Mouse (Mus musculus): ENCODE results near the gene Ints14. TPM values are rescaled to one million over a fixed set of nuclear protein-coding genes. Genes with fewer than 3 reads are reported as not detected.

Ints14 gene
- polyA plus RNA-seq, 2 experiments: 14.8 to 23.3 TPM

GRCm38 (mm10) chr9:65005737-65006136 lies 45.0 kb downstream of the Ints14 start:
- Histone ChIP-seq H3K4me1 (replicated peaks; ENCODE audit: control insufficient read depth in 2 of 2, insufficient read depth in 2 of 2, low read length in 1 of 2) (no peaks in the 10 kb centered on the region), H3K4me2 (ENCODE audit: low read depth) (no peak overlapping the region), H3K36me3 (replicated peaks; ENCODE audit: control insufficient read depth, insufficient read depth, low read depth) (peaks cover 21% of the 10 kb centered on the region), H3K4me3 (ENCODE audit: insufficient read depth in 1 of 2, low read depth in 2 of 2, low read length in 2 of 2) (no peak overlapping the region), H3K9me3 (ENCODE audit: control insufficient read depth, low read length) (no peaks in the 10 kb centered on the region), H3K27ac (no peak overlapping the region), H3K9ac (replicated peaks) (no peak overlapping the region), H3K27me3 (ENCODE audit: control insufficient read depth, insufficient read depth, low read length) (no peaks in the 10 kb centered on the region)
- DNase-seq (ENCODE audit: low read depth in 3 of 3, low spot score in 3 of 3) (no peak), ATAC-seq (ENCODE audit: insufficient read depth) (no peak)
- TF ChIP-seq CTCF (IDR thresholded peaks at IDR 0.05; ENCODE audit: low read depth): no peak
- no peak for TF ChIP-seq EP300 (IDR thresholded peaks at IDR 0.05; ENCODE audit: low read depth)
- WGBS (ENCODE audit: insufficient replicate concordance): 86% methylated on average over 8 of the region's 8 CpGs

GRCm38 (mm10) chr9:65010632-65011031 lies 49.9 kb downstream of the Ints14 start:
- H3K36me3 ChIP-seq (replicated peaks; ENCODE audit: control insufficient read depth, insufficient read depth, low read depth): peaks cover 9% of the 10 kb centered on the region
- 65% methylated on average over 8 of the region's 8 CpGs for WGBS (ENCODE audit: insufficient replicate concordance)

GRCm38 (mm10) chr9:65011304-65011703 lies 50.6 kb downstream of the Ints14 start:
- TF ChIP-seq CTCF (IDR thresholded peaks at IDR 0.05; ENCODE audit: low read depth) (peak; percentile 65), EP300 (IDR thresholded peaks at IDR 0.05; ENCODE audit: low read depth) (no peak)

More at GRCm38 (mm10) chr9:65010632-65011031, 49.9 kb downstream of the Ints14 start:
- Histone ChIP-seq H3K9me3 (ENCODE audit: control insufficient read depth, low read length) (no peaks in the 10 kb centered on the region), H3K4me2 (ENCODE audit: low read depth) (no peak overlapping the region), H3K27ac (no peak overlapping the region), H3K9ac (replicated peaks) (no peak overlapping the region), H3K4me1 (replicated peaks; ENCODE audit: control insufficient read depth in 2 of 2, insufficient read depth in 2 of 2, low read length in 1 of 2) (peaks cover 2 to 8% of the 10 kb centered on the region in 2 experiments; a peak in 3 of 4 replicates), H3K27me3 (ENCODE audit: control insufficient read depth, insufficient read depth, low read length) (no peaks in the 10 kb centered on the region), H3K4me3 (ENCODE audit: insufficient read depth in 1 of 2, low read depth in 2 of 2, low read length in 2 of 2) (no peak overlapping the region)
- no peak for TF ChIP-seq EP300 (IDR thresholded peaks at IDR 0.05; ENCODE audit: low read depth)
- no peak for TF ChIP-seq CTCF (IDR thresholded peaks at IDR 0.05; ENCODE audit: low read depth)
- DNase-seq (ENCODE audit: low read depth in 3 of 3, low spot score in 3 of 3) (no peak), ATAC-seq (ENCODE audit: insufficient read depth) (no peak)

GRCm38 (mm10) chr9:65015461-65016222 lies 54.9 kb downstream of the Ints14 start:
- Histone ChIP-seq H3K27ac (no peak overlapping the region), H3K4me2 (ENCODE audit: low read depth) (no peak overlapping the region), H3K27me3 (ENCODE audit: control insufficient read depth, insufficient read depth, low read length) (no peaks in the 10 kb centered on the region), H3K36me3 (replicated peaks; ENCODE audit: control insufficient read depth, insufficient read depth, low read depth) (no peaks in the 10 kb centered on the region), H3K9ac (replicated peaks) (no peak overlapping the region), H3K9me3 (ENCODE audit: control insufficient read depth, low read length) (no peaks in the 10 kb centered on the region), H3K4me3 (ENCODE audit: insufficient read depth in 1 of 2, low read depth in 2 of 2, low read length in 2 of 2) (no peak overlapping the region), H3K4me1 (replicated peaks; ENCODE audit: control insufficient read depth in 2 of 2, insufficient read depth in 2 of 2, low read length in 1 of 2) (peaks cover 29 to 38% of the 10 kb centered on the region in 2 experiments)
- ATAC-seq (ENCODE audit: insufficient read depth): no peak
- TF ChIP-seq EP300 (IDR thresholded peaks at IDR 0.05; ENCODE audit: low read depth) (no peak), CTCF (IDR thresholded peaks at IDR 0.05; ENCODE audit: low read depth) (no peak)
- DNase-seq (ENCODE audit: low read depth in 3 of 3, low spot score in 3 of 3): no peak
- 54% methylated on average over 7 of the region's 7 CpGs for WGBS (ENCODE audit: insufficient replicate concordance)

More at GRCm38 (mm10) chr9:65011304-65011703, 50.6 kb downstream of the Ints14 start:
- Histone ChIP-seq H3K4me1 (replicated peaks; ENCODE audit: control insufficient read depth in 2 of 2, insufficient read depth in 2 of 2, low read length in 1 of 2) (peaks cover 5 to 11% of the 10 kb centered on the region in 2 experiments), H3K4me2 (ENCODE audit: low read depth) (no peak overlapping the region), H3K36me3 (replicated peaks; ENCODE audit: control insufficient read depth, insufficient read depth, low read depth) (peaks cover 4% of the 10 kb centered on the region), H3K9me3 (ENCODE audit: control insufficient read depth, low read length) (no peaks in the 10 kb centered on the region), H3K27ac (no peak overlapping the region), H3K27me3 (ENCODE audit: control insufficient read depth, insufficient read depth, low read length) (no peaks in the 10 kb centered on the region), H3K4me3 (ENCODE audit: insufficient read depth in 1 of 2, low read depth in 2 of 2, low read length in 2 of 2) (no peak overlapping the region), H3K9ac (replicated peaks) (no peak overlapping the region)
- no peak for DNase-seq (ENCODE audit: low read depth in 3 of 3, low spot score in 3 of 3)
- 44% methylated on average over 6 of the region's 6 CpGs for WGBS (ENCODE audit: insufficient replicate concordance)
- ATAC-seq (ENCODE audit: insufficient read depth): no peak

- Histone ChIP-seq H3K27me3 (ENCODE audit: control insufficient read depth, insufficient read depth, low read length) (no peaks in the 10 kb centered on the region), H3K4me3 (ENCODE audit: insufficient read depth in 1 of 2, low read depth in 2 of 2, low read length in 2 of 2) (no peak overlapping the region), H3K36me3 (replicated peaks; ENCODE audit: control insufficient read depth, insufficient read depth, low read depth) (no peaks in the 10 kb centered on the region), H3K4me2 (ENCODE audit: low read depth) (no peak overlapping the region), H3K9me3 (ENCODE audit: control insufficient read depth, low read length) (no peaks in the 10 kb centered on the region), H3K9ac (replicated peaks) (no peak overlapping the region), H3K4me1 (replicated peaks; ENCODE audit: control insufficient read depth in 2 of 2, insufficient read depth in 2 of 2, low read length in 1 of 2) (peaks cover 31 to 38% of the 10 kb centered on the region in 2 experiments), H3K27ac (no peak overlapping the region)
- no peak for ATAC-seq (ENCODE audit: insufficient read depth)
- 72% methylated on average over 4 of the region's 4 CpGs for WGBS (ENCODE audit: insufficient replicate concordance)
- no peak for TF ChIP-seq EP300 (IDR thresholded peaks at IDR 0.05; ENCODE audit: low read depth)
- no peak for TF ChIP-seq CTCF (IDR thresholded peaks at IDR 0.05; ENCODE audit: low read depth)
- DNase-seq (ENCODE audit: low read depth in 3 of 3, low spot score in 3 of 3): no peak
Observed at GRCm38 (mm10) chr9:65016241-65016977, 55.7 kb downstream of the Ints14 start.
